Mouse (Mus musculus): Measurements from ENCODE around the gene Il17rb. TPM values are rescaled to one million over a fixed set of nuclear protein-coding genes. Genes with fewer than 3 reads are reported as not detected.

The Il17rb gene
- polyA plus RNA-seq, 1 experiment, result not detected

- TF ChIP-seq POLR2A (IDR thresholded peaks at IDR 0.05; ENCODE audit: low read depth, low read length), result no peak
- no peak for TF ChIP-seq CTCF (IDR thresholded peaks at IDR 0.05; ENCODE audit: borderline replicate concordance, insufficient read depth, low read length)
- Histone ChIP-seq H3K27ac (ENCODE audit: insufficient read depth, low read length) (no peak overlapping the region), H3K4me1 (ENCODE audit: control insufficient read depth, insufficient read depth, low read length) (no peaks in the 10 kb centered on the region), H3K4me3 (ENCODE audit: insufficient read depth, low read length) (no peak overlapping the region)
These were observed 33.1 kb upstream of the Il17rb start for GRCm38 (mm10) chr14:30041836-30042235.

GRCm38 (mm10) chr14:30039413-30039812 lies 30.7 kb upstream of the Il17rb start:
- no peaks in the 10 kb centered on the region for H3K4me1 ChIP-seq (ENCODE audit: control insufficient read depth, insufficient read depth, low read length)
- no peak for TF ChIP-seq POLR2A (IDR thresholded peaks at IDR 0.05; ENCODE audit: low read depth, low read length)
- no peak for TF ChIP-seq CTCF (IDR thresholded peaks at IDR 0.05; ENCODE audit: borderline replicate concordance, insufficient read depth, low read length)
- H3K27ac ChIP-seq (ENCODE audit: insufficient read depth, low read length), result no peak overlapping the region
- no peak overlapping the region for H3K4me3 ChIP-seq (ENCODE audit: insufficient read depth, low read length)

GRCm38 (mm10) chr14:30038431-30038830 lies 29.7 kb upstream of the Il17rb start:
- no peak overlapping the region for H3K4me3 ChIP-seq (ENCODE audit: insufficient read depth, low read length)
- no peak overlapping the region for H3K27ac ChIP-seq (ENCODE audit: insufficient read depth, low read length)
- TF ChIP-seq CTCF (IDR thresholded peaks at IDR 0.05; ENCODE audit: borderline replicate concordance, insufficient read depth, low read length) (no peak), POLR2A (IDR thresholded peaks at IDR 0.05; ENCODE audit: low read depth, low read length) (no peak)
- H3K4me1 ChIP-seq (ENCODE audit: control insufficient read depth, insufficient read depth, low read length), result no peaks in the 10 kb centered on the region

GRCm38 (mm10) chr14:30033405-30033804 lies 24.7 kb upstream of the Il17rb start:
- no peak for TF ChIP-seq POLR2A (IDR thresholded peaks at IDR 0.05; ENCODE audit: low read depth, low read length)
- no peak for TF ChIP-seq CTCF (IDR thresholded peaks at IDR 0.05; ENCODE audit: borderline replicate concordance, insufficient read depth, low read length)
- no peak overlapping the region for H3K4me3 ChIP-seq (ENCODE audit: insufficient read depth, low read length)
- H3K4me1 ChIP-seq (ENCODE audit: control insufficient read depth, insufficient read depth, low read length), result no peaks in the 10 kb centered on the region
- no peak overlapping the region for H3K27ac ChIP-seq (ENCODE audit: insufficient read depth, low read length)

GRCm38 (mm10) chr14:30027378-30027777 lies 18.7 kb upstream of the Il17rb start:
- Histone ChIP-seq H3K4me3 (ENCODE audit: insufficient read depth, low read length) (no peak overlapping the region), H3K27ac (ENCODE audit: insufficient read depth, low read length) (no peak overlapping the region), H3K4me1 (ENCODE audit: control insufficient read depth, insufficient read depth, low read length) (no peaks in the 10 kb centered on the region)
- TF ChIP-seq CTCF (IDR thresholded peaks at IDR 0.05; ENCODE audit: borderline replicate concordance, insufficient read depth, low read length) (peak; percentile 30; the same call in 1 of the 2 replicates), POLR2A (IDR thresholded peaks at IDR 0.05; ENCODE audit: low read depth, low read length) (no peak)

GRCm38 (mm10) chr14:30024387-30024786 lies 15.7 kb upstream of the Il17rb start:
- TF ChIP-seq POLR2A (IDR thresholded peaks at IDR 0.05; ENCODE audit: low read depth, low read length) (no peak), CTCF (IDR thresholded peaks at IDR 0.05; ENCODE audit: borderline replicate concordance, insufficient read depth, low read length) (no peak)
- H3K4me3 ChIP-seq (ENCODE audit: insufficient read depth, low read length), result no peak overlapping the region
- H3K4me1 ChIP-seq (ENCODE audit: control insufficient read depth, insufficient read depth, low read length), result no peaks in the 10 kb centered on the region
- H3K27ac ChIP-seq (ENCODE audit: insufficient read depth, low read length), result no peak overlapping the region

- no peaks in the 10 kb centered on the region for H3K4me1 ChIP-seq (ENCODE audit: control insufficient read depth, insufficient read depth, low read length)
- no peak for TF ChIP-seq CTCF (IDR thresholded peaks at IDR 0.05; ENCODE audit: borderline replicate concordance, insufficient read depth, low read length)
- no peak for TF ChIP-seq POLR2A (IDR thresholded peaks at IDR 0.05; ENCODE audit: low read depth, low read length)
- H3K4me3 ChIP-seq (ENCODE audit: insufficient read depth, low read length), result no peak overlapping the region
- no peak overlapping the region for H3K27ac ChIP-seq (ENCODE audit: insufficient read depth, low read length)
These were observed 13.8 kb upstream of the Il17rb start for GRCm38 (mm10) chr14:30022471-30022870.

GRCm38 (mm10) chr14:30019792-30020575 lies 11.3 kb upstream of the Il17rb start:
- Histone ChIP-seq H3K4me1 (ENCODE audit: control insufficient read depth, insufficient read depth, low read length) (no peaks in the 10 kb centered on the region), H3K27ac (ENCODE audit: insufficient read depth, low read length) (no peak overlapping the region)

GRCm38 (mm10) chr14:30019375-30019774 lies 10.7 kb upstream of the Il17rb start:
- Histone ChIP-seq H3K4me3 (ENCODE audit: insufficient read depth, low read length) (no peak overlapping the region), H3K27ac (ENCODE audit: insufficient read depth, low read length) (no peak overlapping the region), H3K4me1 (ENCODE audit: control insufficient read depth, insufficient read depth, low read length) (no peaks in the 10 kb centered on the region)
- TF ChIP-seq CTCF (IDR thresholded peaks at IDR 0.05; ENCODE audit: borderline replicate concordance, insufficient read depth, low read length), result no peak
- no peak for TF ChIP-seq POLR2A (IDR thresholded peaks at IDR 0.05; ENCODE audit: low read depth, low read length)

More at GRCm38 (mm10) chr14:30019792-30020575, 11.3 kb upstream of the Il17rb start:
- H3K4me3 ChIP-seq (ENCODE audit: insufficient read depth, low read length), result no peak overlapping the region
- TF ChIP-seq CTCF (IDR thresholded peaks at IDR 0.05; ENCODE audit: borderline replicate concordance, insufficient read depth, low read length) (no peak), POLR2A (IDR thresholded peaks at IDR 0.05; ENCODE audit: low read depth, low read length) (no peak)

- H3K4me3 ChIP-seq (ENCODE audit: insufficient read depth, low read length), result no peak overlapping the region
- no peaks in the 10 kb centered on the region for H3K4me1 ChIP-seq (ENCODE audit: control insufficient read depth, insufficient read depth, low read length)
- H3K27ac ChIP-seq (ENCODE audit: insufficient read depth, low read length), result no peak overlapping the region
- no peak for TF ChIP-seq CTCF (IDR thresholded peaks at IDR 0.05; ENCODE audit: borderline replicate concordance, insufficient read depth, low read length)
- no peak for TF ChIP-seq POLR2A (IDR thresholded peaks at IDR 0.05; ENCODE audit: low read depth, low read length)
These were observed 10.2 kb upstream of the Il17rb start for GRCm38 (mm10) chr14:30018846-30019245.
